Mouse (Mus musculus): ENCODE results near the gene Nat8f3. TPM values are rescaled to one million over a fixed set of nuclear protein-coding genes. Genes with fewer than 3 reads are reported as not detected.
"Not testable (repeated sequence)": the region's sequence is repeated elsewhere in the genome, so short reads cannot be mapped to it uniquely, and the experiment has no call there.

The Nat8f3 gene
- polyA plus RNA-seq (2016; fragmentation: Nextera tagmentation; extraction: Ambion mirVana), result 0.20 and 0.25 TPM in 2 replicates

DNA sequence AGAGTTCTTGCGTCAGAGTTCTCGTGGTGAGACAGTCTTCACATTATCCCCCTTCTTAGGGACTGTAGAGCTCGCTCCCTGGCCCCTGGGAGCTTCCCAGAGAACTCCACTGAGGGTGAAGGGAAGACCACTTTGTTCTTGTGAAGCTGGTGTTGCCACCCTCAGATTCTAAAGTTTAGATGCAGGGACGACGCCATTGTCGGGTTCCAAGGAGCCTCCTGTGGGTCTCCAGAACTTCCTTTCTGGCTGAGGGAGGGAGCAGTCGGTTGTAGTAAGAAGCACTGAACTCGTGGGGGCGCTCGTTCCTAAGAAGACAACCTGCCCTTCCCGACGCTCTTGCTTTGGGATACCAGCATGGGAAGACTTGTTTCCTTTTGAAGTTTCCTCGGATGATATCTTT lies at the start of gene Nat8f3:
Gene Nat8f3 (minus strand): TSS at position 223 of the 400 bp plus-strand sequence.
- 66% methylated on average over 13 of the region's 13 CpGs for WGBS

GRCm38 (mm10) chr6:85813339-85813738 lies 47.8 kb upstream of the Nat8f3 start:
- H3K36me3 ChIP-seq, result no peaks in the 10 kb centered on the region
- WGBS, result 91% methylated on average over 2 of the region's 2 CpGs

More for the DNA sequence above, at the start of gene Nat8f3:
- not testable (repeated sequence) for DNase-seq (ENCODE audit: low spot score); H3K9me3 ChIP-seq (replicated peaks); H3K27me3 ChIP-seq (ENCODE audit: low read depth, poor library complexity, severe bottlenecking); H3K36me3 ChIP-seq; H3K27ac ChIP-seq (replicated peaks); H3K4me3 ChIP-seq; H3K4me1 ChIP-seq

GRCm38 (mm10) chr6:85810942-85811537 lies 45.5 kb upstream of the Nat8f3 start:
- WGBS, result 83% methylated on average over 3 of the region's 3 CpGs
- not testable (repeated sequence) for H3K27me3 ChIP-seq (ENCODE audit: low read depth, poor library complexity, severe bottlenecking); H3K9me3 ChIP-seq (replicated peaks); H3K36me3 ChIP-seq; H3K4me1 ChIP-seq; H3K27ac ChIP-seq (replicated peaks); DNase-seq (ENCODE audit: low spot score); H3K4me3 ChIP-seq

More at GRCm38 (mm10) chr6:85813339-85813738, 47.8 kb upstream of the Nat8f3 start:
- no peak for DNase-seq (ENCODE audit: low spot score)
- no peak overlapping the region for H3K27ac ChIP-seq (replicated peaks)
- no peaks in the 10 kb centered on the region for H3K4me1 ChIP-seq
- H3K4me3 ChIP-seq, result no peak overlapping the region
- no peaks in the 10 kb centered on the region for H3K27me3 ChIP-seq (ENCODE audit: low read depth, poor library complexity, severe bottlenecking)
- H3K9me3 ChIP-seq (replicated peaks), result no peaks in the 10 kb centered on the region

GRCm38 (mm10) chr6:85810514-85810913 lies 45.0 kb upstream of the Nat8f3 start:
- not testable (repeated sequence) for H3K4me3 ChIP-seq; H3K27me3 ChIP-seq (ENCODE audit: low read depth, poor library complexity, severe bottlenecking); DNase-seq (ENCODE audit: low spot score); H3K27ac ChIP-seq (replicated peaks); H3K9me3 ChIP-seq (replicated peaks); H3K36me3 ChIP-seq; H3K4me1 ChIP-seq
- WGBS, result 90% methylated on average over 3 of the region's 3 CpGs

- 84% methylated on average over 2 of the region's 3 CpGs for WGBS
- not testable (repeated sequence) for H3K4me3 ChIP-seq; H3K36me3 ChIP-seq; H3K9me3 ChIP-seq (replicated peaks); H3K27ac ChIP-seq (replicated peaks); H3K27me3 ChIP-seq (ENCODE audit: low read depth, poor library complexity, severe bottlenecking); H3K4me1 ChIP-seq; DNase-seq (ENCODE audit: low spot score)
Observed at GRCm38 (mm10) chr6:85809784-85810183, 44.2 kb upstream of the Nat8f3 start.

DNA sequence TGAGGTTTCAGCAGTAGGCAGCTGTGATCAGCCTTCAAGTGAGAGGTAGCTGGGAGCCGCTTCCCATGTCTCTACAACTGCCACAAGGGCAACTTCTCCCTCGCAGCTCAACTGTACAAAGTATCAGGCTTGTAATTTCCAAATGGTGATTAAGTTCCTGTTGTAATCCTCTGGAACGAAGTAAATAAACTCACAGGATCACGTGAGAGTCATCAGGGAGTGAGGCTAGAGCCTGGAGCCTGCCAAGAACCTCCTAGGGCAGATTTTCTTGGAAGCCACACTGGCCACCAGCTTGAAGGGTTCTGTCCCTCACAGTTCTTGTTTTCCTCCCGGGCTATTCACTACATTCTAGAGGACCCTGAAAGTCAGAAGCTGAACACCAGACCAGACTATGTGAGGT lies 37.6 kb upstream of the Nat8f3 start:
- H3K27me3 ChIP-seq (ENCODE audit: low read depth, poor library complexity, severe bottlenecking); H3K4me1 ChIP-seq; H3K36me3 ChIP-seq; DNase-seq (ENCODE audit: low spot score); H3K4me3 ChIP-seq; H3K27ac ChIP-seq (replicated peaks); H3K9me3 ChIP-seq (replicated peaks): not testable (repeated sequence)
- WGBS, result 80% methylated on average over 5 of the region's 5 CpGs

- not testable (repeated sequence) for H3K4me3 ChIP-seq
- WGBS, result 91% methylated on average over 6 of the region's 6 CpGs
Observed at GRCm38 (mm10) chr6:85763127-85764070, 2.2 kb downstream of the Nat8f3 start.

DNA sequence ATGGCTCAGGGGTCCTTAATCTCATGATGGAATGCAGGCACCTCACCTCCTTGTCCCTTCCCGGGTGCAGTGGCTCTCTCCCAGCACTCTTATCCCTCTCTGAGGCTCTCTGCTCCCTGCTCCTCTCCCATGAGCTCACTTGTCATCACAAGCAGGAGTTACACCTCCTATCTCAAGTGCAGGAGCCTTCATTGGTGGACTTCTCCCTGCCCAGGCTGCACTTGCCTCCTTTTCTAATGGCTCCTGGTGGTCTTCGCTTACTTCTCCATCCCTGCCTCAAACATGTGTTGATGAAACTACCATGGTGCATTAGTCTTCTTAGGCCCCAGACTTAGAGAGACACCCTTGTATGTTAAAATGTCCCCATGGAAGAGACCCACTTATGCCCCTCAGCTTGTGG lies 2.9 kb downstream of the Nat8f3 start:
- not testable (repeated sequence) for H3K27ac ChIP-seq (replicated peaks); H3K27me3 ChIP-seq (ENCODE audit: low read depth, poor library complexity, severe bottlenecking); DNase-seq (ENCODE audit: low spot score); H3K4me3 ChIP-seq; H3K4me1 ChIP-seq; H3K36me3 ChIP-seq; H3K9me3 ChIP-seq (replicated peaks)
- 75% methylated on average over 2 of the region's 2 CpGs for WGBS

More at GRCm38 (mm10) chr6:85763127-85764070, 2.2 kb downstream of the Nat8f3 start:
- not testable (repeated sequence) for H3K4me1 ChIP-seq; H3K36me3 ChIP-seq; H3K27ac ChIP-seq (replicated peaks); H3K27me3 ChIP-seq (ENCODE audit: low read depth, poor library complexity, severe bottlenecking); H3K9me3 ChIP-seq (replicated peaks); DNase-seq (ENCODE audit: low spot score)

- H3K9me3 ChIP-seq (replicated peaks); DNase-seq (ENCODE audit: low spot score); H3K27ac ChIP-seq (replicated peaks); H3K4me3 ChIP-seq; H3K36me3 ChIP-seq; H3K4me1 ChIP-seq; H3K27me3 ChIP-seq (ENCODE audit: low read depth, poor library complexity, severe bottlenecking): not testable (repeated sequence)
- 77% methylated on average over 4 of the region's 6 CpGs for WGBS
Observed at GRCm38 (mm10) chr6:85755705-85756249, 9.8 kb downstream of the Nat8f3 start.

GRCm38 (mm10) chr6:85713105-85713504 lies 52.4 kb downstream of the Nat8f3 start, which contains the start of gene Nat8f7:
TSS of gene Nat8f7 (minus strand) at chr6:85713205.
- not testable (repeated sequence) for H3K4me3 ChIP-seq; H3K36me3 ChIP-seq; H3K27ac ChIP-seq (replicated peaks); H3K27me3 ChIP-seq (ENCODE audit: low read depth, poor library complexity, severe bottlenecking); H3K4me1 ChIP-seq; H3K9me3 ChIP-seq (replicated peaks); DNase-seq (ENCODE audit: low spot score)
- WGBS, result 81% methylated on average over 10 of the region's 10 CpGs

- H3K27ac ChIP-seq (replicated peaks); H3K36me3 ChIP-seq; H3K4me1 ChIP-seq; DNase-seq (ENCODE audit: low spot score); H3K27me3 ChIP-seq (ENCODE audit: low read depth, poor library complexity, severe bottlenecking); H3K4me3 ChIP-seq; H3K9me3 ChIP-seq (replicated peaks): not testable (repeated sequence)
- 80% methylated on average over 1 of the region's 1 CpGs for WGBS
Observed at GRCm38 (mm10) chr6:85709607-85710006, 55.9 kb downstream of the Nat8f3 start.

DNA sequence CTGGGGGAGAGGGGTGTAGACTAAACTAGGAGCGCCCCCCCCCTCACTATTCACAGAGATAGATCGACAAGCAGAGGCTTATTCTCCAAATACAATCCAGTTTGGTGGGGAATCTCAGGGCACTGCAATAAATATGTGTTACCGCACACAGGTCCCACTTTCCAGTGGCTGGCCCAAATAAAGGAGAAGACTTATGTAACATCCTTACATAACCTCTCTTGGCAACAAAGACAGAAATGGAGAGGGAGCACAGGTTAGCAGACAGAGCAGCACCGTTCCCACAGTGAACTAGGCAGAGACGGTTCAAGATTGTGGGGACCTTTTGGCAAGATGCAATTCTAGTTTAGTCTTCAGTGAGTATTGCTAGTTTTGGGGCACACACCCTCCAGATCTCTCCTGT lies 56.3 kb downstream of the Nat8f3 start:
- DNase-seq (ENCODE audit: low spot score); H3K27ac ChIP-seq (replicated peaks); H3K9me3 ChIP-seq (replicated peaks); H3K4me1 ChIP-seq; H3K27me3 ChIP-seq (ENCODE audit: low read depth, poor library complexity, severe bottlenecking); H3K4me3 ChIP-seq; H3K36me3 ChIP-seq: not testable (repeated sequence)
- whole genome bisulfite sequencing, result 83% methylated on average over 5 of the region's 5 CpGs

- not testable (repeated sequence) for H3K27ac ChIP-seq (replicated peaks); DNase-seq (ENCODE audit: low spot score); H3K36me3 ChIP-seq; H3K27me3 ChIP-seq (ENCODE audit: low read depth, poor library complexity, severe bottlenecking); H3K9me3 ChIP-seq (replicated peaks); H3K4me3 ChIP-seq; H3K4me1 ChIP-seq
- WGBS, result 86% methylated on average over 2 of the region's 4 CpGs
Observed at GRCm38 (mm10) chr6:85701943-85702342, 63.6 kb downstream of the Nat8f3 start.

All from midbrain, embryonic 10.5 days (tissue).